Mouse (Mus musculus) G1E-ER4 (cell line): ENCODE results near the gene Mfap4. TPM values are rescaled to one million over a fixed set of nuclear protein-coding genes. Genes with fewer than 3 reads are reported as not detected.

Experiments used
- GATA1 ChIP-seq: IDR thresholded peaks from one replicate; pipeline ENCODE4 v1.8.0; 2012; ENCODE audit warnings: low read length, inconsistent platforms
- polyA plus RNA-seq: library from polyadenylated mRNA; stranded (reverse); fragments of >175 nt; gene quantifications from 2 replicates; pipeline ENCODE4 v1.2.3, GENCODE M21; 2012

Mfap4 gene
- polyA plus RNA-seq, 1 experiment = not detected

GRCm38 (mm10) chr11:61535530-61535929 is 50.3 kb downstream of the Mfap4 start:
- TF ChIP-seq GATA1 = no peak

- TF ChIP-seq GATA1 = no peak
Measured at GRCm38 (mm10) chr11:61536952-61537351, 51.7 kb downstream of the Mfap4 start.

- TF ChIP-seq GATA1 = no peak
Measured at GRCm38 (mm10) chr11:61537362-61537761, 52.1 kb downstream of the Mfap4 start.

Other genes starting within 250 kb of the Mfap4 start
- 1.5 and 2.8 TPM in 2 replicates for gene Aldh3a2, start 218.0 kb upstream of the Mfap4 start, polyA plus RNA-seq
- gene Slc47a2, start 142.6 kb upstream of the Mfap4 start, polyA plus RNA-seq = not detected in 2 replicates
- gene Slc47a1, start 107.1 kb upstream of the Mfap4 start, polyA plus RNA-seq = not detected in 2 replicates
- not detected in 2 replicates for gene Rnf112, start 31.3 kb upstream of the Mfap4 start, polyA plus RNA-seq
- 27.7 and 28.6 TPM in 2 replicates for gene Mapk7, start 9.0 kb downstream of the Mfap4 start, polyA plus RNA-seq
- gene B9d1, start 19.7 kb downstream of the Mfap4 start, polyA plus RNA-seq = 15.8 and 18.8 TPM in 2 replicates
- 1.2 and 1.8 TPM in 2 replicates for gene Epn2, start 94.3 kb downstream of the Mfap4 start, polyA plus RNA-seq
- gene Grap, start 167.8 kb downstream of the Mfap4 start, polyA plus RNA-seq = 8.5 and 8.6 TPM in 2 replicates
- not detected in 2 replicates for gene Fam83g, start 198.7 kb downstream of the Mfap4 start, polyA plus RNA-seq
- gene Slc5a10, start 235.4 kb downstream of the Mfap4 start, polyA plus RNA-seq = not detected in 2 replicates